Mouse (Mus musculus) naive thymus-derived CD4-positive, alpha-beta T cell, adult 5 months (primary cell): ENCODE results near the gene Nr1h2. TPM values are rescaled to one million over a fixed set of nuclear protein-coding genes. Genes with fewer than 3 reads are reported as not detected.

ENCODE experiments used
- polyA plus RNA-seq: library from polyadenylated mRNA; unstranded; fragments of 100-300 nt; shearing (Covaris generic); gene quantifications from one replicate; pipeline ENCODE4 v1.2.1, GENCODE M21; 2017

Nr1h2 gene
- polyA plus RNA-seq = 222 TPM

GRCm38 (mm10) chr7:44553826-44554225, at the start of gene Nr1h2:
Gene Nr1h2 (minus strand): TSS chr7:44553951.

GRCm38 (mm10) chr7:44590402-44591347, 36.9 kb upstream of the Nr1h2 start, which contains the start of gene Kcnc3:
Gene Kcnc3 (plus strand): TSS chr7:44590664.

GRCm38 (mm10) chr7:44572213-44572701, 18.5 kb upstream of the Nr1h2 start, which contains the start of gene Napsa:
Gene Napsa (plus strand): TSS chr7:44572380.

GRCm38 (mm10) chr7:44548497-44549087, 5.2 kb downstream of the Nr1h2 start, which contains the start of gene Pold1:
Gene Pold1 (minus strand): TSS chr7:44548849.

GRCm38 (mm10) chr7:44531946-44532732, 21.6 kb downstream of the Nr1h2 start, which contains the start of gene Spib:
Gene Spib (minus strand): TSS chr7:44532071.

GRCm38 (mm10) chr7:44524502-44524901, 29.2 kb downstream of the Nr1h2 start, which contains the start of gene Mybpc2:
Gene Mybpc2 (minus strand): TSS chr7:44524656.

Other genes starting within 250 kb of the Nr1h2 start
- 0.46 TPM for gene Clec11a, start 247.0 kb downstream of the Nr1h2 start, polyA plus RNA-seq
- gene Shank1, start 243.7 kb downstream of the Nr1h2 start, polyA plus RNA-seq = 0.09 TPM
- 0.49 TPM for gene Syt3, start 169.8 kb downstream of the Nr1h2 start, polyA plus RNA-seq
- 0.66 TPM for gene 1700008O03Rik, start 168.1 kb downstream of the Nr1h2 start, polyA plus RNA-seq
- not detected for gene Lrrc4b, start 124.9 kb downstream of the Nr1h2 start, polyA plus RNA-seq
- not detected for gene Aspdh, start 88.6 kb downstream of the Nr1h2 start, polyA plus RNA-seq
- 69.6 TPM for gene Josd2, start 86.0 kb downstream of the Nr1h2 start, polyA plus RNA-seq
- gene Emc10, start 57.4 kb downstream of the Nr1h2 start, polyA plus RNA-seq = 180 TPM
- gene Fam71e1, start 57.4 kb downstream of the Nr1h2 start, polyA plus RNA-seq = 3.1 TPM
- not detected for gene Mybpc2, start 29.3 kb downstream of the Nr1h2 start, polyA plus RNA-seq
- gene Spib, start 21.9 kb downstream of the Nr1h2 start, polyA plus RNA-seq = not detected
- 59.9 TPM for gene Pold1, start 5.1 kb downstream of the Nr1h2 start, polyA plus RNA-seq
- gene Napsa, start 18.4 kb upstream of the Nr1h2 start, polyA plus RNA-seq = not detected
- gene Kcnc3, start 36.7 kb upstream of the Nr1h2 start, polyA plus RNA-seq = not detected
- not detected for gene Myh14, start 116.9 kb upstream of the Nr1h2 start, polyA plus RNA-seq
- not detected for gene Izumo2, start 154.8 kb upstream of the Nr1h2 start, polyA plus RNA-seq
- 95.9 TPM for gene Vrk3, start 194.5 kb upstream of the Nr1h2 start, polyA plus RNA-seq
- gene Zfp473, start 197.1 kb upstream of the Nr1h2 start, polyA plus RNA-seq = 0.73 TPM